Mouse (Mus musculus): ENCODE measurements around the gene Gm20422. TPM values are rescaled to one million over a fixed set of nuclear protein-coding genes. Genes with fewer than 3 reads are reported as not detected.

The Gm20422 gene
- polyA plus RNA-seq, 1 experiment from 2014 or later = 0.62 TPM

DNA sequence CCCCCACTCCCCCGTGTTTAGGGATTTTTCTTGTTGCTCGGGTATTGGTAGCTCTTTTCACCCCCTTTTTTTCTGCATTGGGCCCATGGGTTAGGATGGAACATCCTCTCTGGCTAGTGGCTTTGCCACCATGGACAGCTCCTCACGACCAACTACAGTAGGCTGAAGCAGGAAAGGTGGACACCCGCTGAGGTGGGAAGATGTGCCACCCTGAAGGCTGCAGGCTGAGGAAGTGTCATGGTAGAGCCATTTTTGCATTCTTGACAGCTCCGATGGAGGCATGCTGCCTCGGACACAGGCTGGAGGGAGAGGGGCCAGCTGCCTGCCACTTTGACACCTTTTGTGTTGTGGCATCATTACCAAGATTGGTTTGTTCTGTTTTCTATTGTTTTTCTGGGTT, 72.9 kb downstream of the Gm20422 start:
- ATAC-seq (ENCODE audit: insufficient read depth) = no peak
- no peaks in the 10 kb centered on the region for H3K4me1 ChIP-seq (replicated peaks)
- 57% methylated on average over 6 of the region's 6 CpGs for WGBS (ENCODE audit: insufficient replicate concordance)
- no peaks in the 10 kb centered on the region for H3K27me3 ChIP-seq
- no peak overlapping the region for H3K4me3 ChIP-seq (replicated peaks)
- peaks cover 41% of the 10 kb centered on the region for H3K36me3 ChIP-seq (replicated peaks)
- H3K9ac ChIP-seq = no peak overlapping the region
- H3K4me2 ChIP-seq = no peak overlapping the region
- no peak overlapping the region for H3K27ac ChIP-seq (replicated peaks)
- no peaks in the 10 kb centered on the region for H3K9me3 ChIP-seq (replicated peaks)

Other genes starting within 250 kb of the Gm20422 start
- 6.9 and 7.2 TPM in 2 replicates for gene Zfp868, start 149.3 kb downstream of the Gm20422 start, polyA plus RNA-seq (2015; fragmentation: Nextera tagmentation; extraction: Ambion mirVana)
- gene Zfp964, start 120.4 kb downstream of the Gm20422 start, polyA plus RNA-seq (2015; fragmentation: Nextera tagmentation; extraction: Ambion mirVana) = 0.44 and 0.54 TPM in 2 replicates
- 10.7 and 11.3 TPM in 2 replicates for gene Zfp869, start 64.2 kb downstream of the Gm20422 start, polyA plus RNA-seq (2015; fragmentation: Nextera tagmentation; extraction: Ambion mirVana)
- gene Zfp963, start 24.9 kb downstream of the Gm20422 start, polyA plus RNA-seq (2015; fragmentation: Nextera tagmentation; extraction: Ambion mirVana) = 2.0 and 2.2 TPM in 2 replicates
- gene Atp13a1, start 16.3 kb upstream of the Gm20422 start, polyA plus RNA-seq (2015; fragmentation: Nextera tagmentation; extraction: Ambion mirVana) = 19.6 and 23.0 TPM in 2 replicates
- 7.4 and 8.5 TPM in 2 replicates for gene Zfp866, start 16.3 kb upstream of the Gm20422 start, polyA plus RNA-seq (2015; fragmentation: Nextera tagmentation; extraction: Ambion mirVana)
- 5.7 and 7.5 TPM in 2 replicates for gene Gmip, start 33.8 kb upstream of the Gm20422 start, polyA plus RNA-seq (2015; fragmentation: Nextera tagmentation; extraction: Ambion mirVana)
- 0.06 TPM in 2 replicates for gene Lpar2, start 47.5 kb upstream of the Gm20422 start, polyA plus RNA-seq (2015; fragmentation: Nextera tagmentation; extraction: Ambion mirVana)
- 2.0 and 2.4 TPM in 2 replicates for gene Pbx4, start 57.6 kb upstream of the Gm20422 start, polyA plus RNA-seq (2015; fragmentation: Nextera tagmentation; extraction: Ambion mirVana)
- gene Cilp2, start 112.8 kb upstream of the Gm20422 start, polyA plus RNA-seq (2015; fragmentation: Nextera tagmentation; extraction: Ambion mirVana) = 0.03 and 0.06 TPM in 2 replicates
- gene Tssk6, start 127.3 kb upstream of the Gm20422 start, polyA plus RNA-seq (2015; fragmentation: Nextera tagmentation; extraction: Ambion mirVana) = 2.1 TPM in 2 replicates
- gene Ndufa13, start 127.7 kb upstream of the Gm20422 start, polyA plus RNA-seq (2015; fragmentation: Nextera tagmentation; extraction: Ambion mirVana) = 89.7 and 96.9 TPM in 2 replicates
- gene Yjefn3, start 127.8 kb upstream of the Gm20422 start, polyA plus RNA-seq (2015; fragmentation: Nextera tagmentation; extraction: Ambion mirVana) = 0.51 and 0.54 TPM in 2 replicates
- 28.0 and 32.2 TPM in 2 replicates for gene Gatad2a, start 221.5 kb upstream of the Gm20422 start, polyA plus RNA-seq (2015; fragmentation: Nextera tagmentation; extraction: Ambion mirVana)